Mouse (Mus musculus) C2C12 (cell line): Measurements from ENCODE around the gene Sncb. TPM values are rescaled to one million over a fixed set of nuclear protein-coding genes. Genes with fewer than 3 reads are reported as not detected.

Experiments used
- H3K27me3 ChIP-seq: one replicate; pipeline ENCODE4 v1.6.1; 2011; ENCODE audit not compliant: control insufficient read depth, insufficient read depth, insufficient read length
- H3K36me3 ChIP-seq: one replicate; pipeline ENCODE4 v1.6.1; 2011; ENCODE audit not compliant: control insufficient read depth, insufficient read depth
- H3K4me3 ChIP-seq: one replicate; pipeline ENCODE4 v1.5.1; 2011; ENCODE audit warnings: mild to moderate bottlenecking, control low read depth; ENCODE audit not compliant: poor library complexity, insufficient read depth, severe bottlenecking
- H3K79me2 ChIP-seq: one replicate; pipeline ENCODE4 v1.6.1; 2011; ENCODE audit not compliant: control insufficient read depth, insufficient read depth
- H3K79me3 ChIP-seq: one replicate; pipeline ENCODE4 v1.6.1; 2011; ENCODE audit warnings: low read depth, control low read depth
- H3ac ChIP-seq: one replicate; pipeline ENCODE3; 2011; ENCODE audit warnings: low read depth; ENCODE audit not compliant: control insufficient read depth, insufficient read length
- CEBPB ChIP-seq: IDR thresholded peaks from one replicate; pipeline ENCODE4 v1.6.1; 2011; ENCODE audit warnings: low read depth, mild to moderate bottlenecking, control low read depth, moderate library complexity
- CTCF ChIP-seq: IDR thresholded peaks from one replicate; pipeline ENCODE4 v1.5.1; 2011; ENCODE audit not compliant: control insufficient read depth, insufficient read depth, insufficient read length
- FOSL1 ChIP-seq: IDR thresholded peaks from one replicate; pipeline ENCODE4 v1.8.0; 2011; ENCODE audit warnings: mild to moderate bottlenecking, low read length; ENCODE audit not compliant: poor library complexity, insufficient read depth, severe bottlenecking
- MAX ChIP-seq: IDR thresholded peaks from one replicate; pipeline ENCODE4 v1.6.1; 2011; ENCODE audit warnings: mild to moderate bottlenecking, control low read depth
- MYOD1 ChIP-seq: IDR thresholded peaks from one replicate; pipeline ENCODE4 v1.6.1; 2011; ENCODE audit warnings: low read depth; ENCODE audit not compliant: control insufficient read depth, insufficient read length
- MYOG ChIP-seq: IDR thresholded peaks from one replicate; pipeline ENCODE4 v1.6.1; 2011; ENCODE audit not compliant: control insufficient read depth, insufficient read length; ENCODE audit errors: extremely low read depth
- USF1 ChIP-seq: IDR thresholded peaks from one replicate; pipeline ENCODE4 v1.6.1; 2011; ENCODE audit warnings: low read depth, mild to moderate bottlenecking, control low read depth, moderate library complexity
- polyA plus RNA-seq: library from polyadenylated mRNA; unstranded; fragments of >200 nt; fragmentation: generic; extraction: Trizol; gene quantifications from one replicate; pipeline ENCODE4 v1.2.1, GENCODE M21; 2012; ENCODE audit warnings: missing spikeins

Sncb gene
- polyA plus RNA-seq, 1 experiment: not detected

- TF ChIP-seq FOSL1 (peak; percentile 43), MYOD1 (peak; percentile 86), USF1 (no peak)
- peaks cover 9% of the 10 kb centered on the region for H3K27me3 ChIP-seq
These were observed 12.0 kb downstream of the Sncb start for GRCm38 (mm10) chr13:54754169-54755080.

GRCm38 (mm10) chr13:54753733-54754132 is 12.7 kb downstream of the Sncb start:
- Histone ChIP-seq H3ac (no peak overlapping the region), H3K36me3 (no peaks in the 10 kb centered on the region), H3K4me3 (no peak overlapping the region), H3K79me2 (no peaks in the 10 kb centered on the region), H3K27me3 (peaks cover 6% of the 10 kb centered on the region), H3K79me3 (no peaks in the 10 kb centered on the region)
- TF ChIP-seq MAX (no peak), MYOG (no peak)

More at GRCm38 (mm10) chr13:54754169-54755080, 12.0 kb downstream of the Sncb start:
- H3K79me2 ChIP-seq: no peaks in the 10 kb centered on the region
- H3K36me3 ChIP-seq: no peaks in the 10 kb centered on the region
- no peak overlapping the region for H3K4me3 ChIP-seq
- H3ac ChIP-seq: no peak overlapping the region
- H3K79me3 ChIP-seq: no peaks in the 10 kb centered on the region

GRCm38 (mm10) chr13:54752656-54753055 is 13.7 kb downstream of the Sncb start:
- Histone ChIP-seq H3K36me3 (no peaks in the 10 kb centered on the region), H3K27me3 (peaks cover 16% of the 10 kb centered on the region), H3ac (no peak overlapping the region), H3K4me3 (no peak overlapping the region), H3K79me2 (no peaks in the 10 kb centered on the region), H3K79me3 (no peaks in the 10 kb centered on the region)
- no peak for TF ChIP-seq MYOD1
- no peak for TF ChIP-seq MAX
- TF ChIP-seq FOSL1: no peak
- TF ChIP-seq USF1: no peak
- no peak for TF ChIP-seq CTCF
- no peak for TF ChIP-seq CEBPB
- TF ChIP-seq MYOG: no peak

- no peak for TF ChIP-seq CTCF
- TF ChIP-seq USF1: no peak
- no peak for TF ChIP-seq MYOD1
- TF ChIP-seq CEBPB: no peak
- no peak for TF ChIP-seq FOSL1
- no peak for TF ChIP-seq MYOG
- TF ChIP-seq MAX: peak; percentile 89
- Histone ChIP-seq H3K79me3 (no peaks in the 10 kb centered on the region), H3K36me3 (no peaks in the 10 kb centered on the region), H3K79me2 (no peaks in the 10 kb centered on the region), H3ac (no peak overlapping the region), H3K27me3 (peaks cover 24% of the 10 kb centered on the region), H3K4me3 (no peak overlapping the region)
These were observed 15.7 kb downstream of the Sncb start for GRCm38 (mm10) chr13:54750699-54751098.

GRCm38 (mm10) chr13:54749864-54750411 is 16.5 kb downstream of the Sncb start, which contains the start of gene Gprin1:
TSS of gene Gprin1 (minus strand) at chr13:54749874.
- Histone ChIP-seq H3K79me2 (no peaks in the 10 kb centered on the region), H3K79me3 (no peaks in the 10 kb centered on the region), H3K36me3 (no peaks in the 10 kb centered on the region), H3K4me3 (peak within 1 kb of the TSS; percentile 6), H3K27me3 (peaks cover 29% of the 10 kb centered on the region), H3ac (peak within 1 kb of the TSS; percentile 66)
- TF ChIP-seq CEBPB (no peak), FOSL1 (no peak), MYOG (no peak), CTCF (no peak), MYOD1 (no peak), MAX (no peak), USF1 (no peak)
